ENCODE assay signal across 14 mouse cellular contexts in genomic region chr12:46816291-46816690, GRCm38 (mm10). TPM values are rescaled to one million over a fixed set of nuclear protein-coding genes. Genes with fewer than 3 reads are reported as not detected.
DNase-seq lines count a peak whose midpoint lies in the region; ATAC-seq and TF ChIP-seq lines count a peak whose summit lies in the region.
"Had no signal": no experiment of that assay in that cellular context is flagged by ENCODE, and none has a peak within 500 bp of the region (broad histone marks: within the 10 kb centered on the region; RNA-seq: fewer than 3 reads in every experiment).

No protein-coding gene starts in this region.

- H3K4me1 ChIP-seq in forebrain, embryonic 16.5 days (replicated peaks; ENCODE audit: control insufficient read depth, insufficient read depth, low read length), result peaks cover 4% of the 10 kb centered on the region
- peaks cover 4% of the 10 kb centered on the region; the same call in 1 of the 2 replicates for H3K4me1 ChIP-seq in midbrain, embryonic 11.5 days (ENCODE audit: control insufficient read depth, insufficient read depth, low read length)

- H3K9ac ChIP-seq in forebrain, embryonic 16.5 days (replicated peaks; ENCODE audit: low read depth, low read length), result no peak overlapping the region
- peak overlapping the region; percentile 56 for H3K9ac ChIP-seq in midbrain, embryonic 11.5 days (ENCODE audit: low read length)

- no peak for DNase-seq in gastrocnemius, adult 2 months
- DNase-seq in gastrocnemius, adult 18-20 months (ENCODE audit: low spot score), result no peak
- DNase-seq in midbrain, embryonic 11.5 days (ENCODE audit: low spot score, missing footprints), result peak; percentile 89
- peak; percentile 53 for DNase-seq in retina, postnatal 1 day
- DNase-seq in heart, adult 8-10 months (ENCODE audit: low spot score), result no peak
- DNase-seq in adrenal gland, adult 18-20 months (ENCODE audit: low spot score in 2 of 2), result no peak
- DNase-seq in left cerebral cortex, postnatal 10 days (ENCODE audit: extremely low spot score in 1 of 2, low spot score in 2 of 2), result no peak
- DNase-seq: heart, adult 2 months; heart, postnatal 36 days; kidney, adult 9 months; liver; thymus, adult 18-20 months had no signal

- intact Hi-C loops in gastrocnemius, adult 2 months (cut with DNase I), result no loop called here
- intact Hi-C loops in left cerebral cortex, postnatal 10 days (cut with DNase I), result loop anchor here (10.0 kb wide), 3 partner anchors 181 to 881 kb away; no protein-coding TSS in a partner anchor

- no peak for TF ChIP-seq CTCF in gastrocnemius, adult 2 months (IDR thresholded peaks at IDR 0.05)

- peak overlapping the region; percentile 82 for H3K27ac ChIP-seq in gastrocnemius, adult 2 months
- no peak overlapping the region; the same call in 1 of the 2 replicates for H3K27ac ChIP-seq in forebrain, embryonic 16.5 days (ENCODE audit: low read length)
- peak overlapping the region; percentile 62 for H3K27ac ChIP-seq in midbrain, embryonic 11.5 days (ENCODE audit: low read depth, low read length)
- H3K27ac ChIP-seq: heart, adult 2 months had no signal

- H3K27me3 ChIP-seq in forebrain, embryonic 16.5 days (replicated peaks; ENCODE audit: control insufficient read depth, insufficient read depth, low read length), result no peaks in the 10 kb centered on the region
- H3K27me3 ChIP-seq in midbrain, embryonic 11.5 days (ENCODE audit: control insufficient read depth, insufficient read depth, low read length), result no peaks in the 10 kb centered on the region

- ATAC-seq in forebrain, embryonic 16.5 days, result no peak
- ATAC-seq in midbrain, embryonic 11.5 days (ENCODE audit: low FRiP score), result no peak

- H3K36me3 ChIP-seq in forebrain, embryonic 16.5 days (ENCODE audit: control insufficient read depth, insufficient read depth), result no peaks in the 10 kb centered on the region
- no peaks in the 10 kb centered on the region for H3K36me3 ChIP-seq in midbrain, embryonic 11.5 days (ENCODE audit: control insufficient read depth, insufficient read depth, low read length)

- peak overlapping the region; percentile 87 for H3K4me3 ChIP-seq in gastrocnemius, adult 2 months
- peak overlapping the region; percentile 16 for H3K4me3 ChIP-seq in forebrain, embryonic 16.5 days (replicated peaks; ENCODE audit: low read length)
- peak overlapping the region; percentile 80 for H3K4me3 ChIP-seq in midbrain, embryonic 11.5 days (ENCODE audit: low read depth, low read length)
- H3K4me3 ChIP-seq: heart, adult 2 months had no signal

- no peaks in the 10 kb centered on the region for H3K9me3 ChIP-seq in forebrain, embryonic 16.5 days (ENCODE audit: control insufficient read depth, low read length)
- H3K9me3 ChIP-seq in midbrain, embryonic 11.5 days (ENCODE audit: control insufficient read depth, low read length), result no peaks in the 10 kb centered on the region

- 12% methylated on average over 3 of the region's 3 CpGs for WGBS in forebrain, embryonic 16.5 days
- WGBS in midbrain, embryonic 11.5 days, result 26% methylated on average over 3 of the region's 3 CpGs

- H3K4me2 ChIP-seq in forebrain, embryonic 16.5 days (ENCODE audit: low read length), result peak overlapping the region; percentile 37
- H3K4me2 ChIP-seq in midbrain, embryonic 11.5 days, result peak overlapping the region; percentile 66

RNA-seq across cellular contexts. Expression of gene Nova1, which starts 2.4 kb away (rescaled TPM):
- total RNA-seq in gastrocnemius, adult 2 months (2021), result 1 to 10 TPM; 3.9 to 5.6 TPM
- total RNA-seq in gastrocnemius, adult 18-20 months (2021), result 1 to 10 TPM; 3.1 to 3.3 TPM
- polyA plus RNA-seq in forebrain, embryonic 16.5 days (2015; fragmentation: Nextera tagmentation; extraction: Ambion mirVana), result 17.6 and 31.6 TPM in 2 replicates
- 39.4 and 40.0 TPM in 2 replicates for polyA plus RNA-seq in midbrain, embryonic 11.5 days (2014; fragmentation: Nextera tagmentation; extraction: Ambion mirVana)
- 1 to 10 TPM; 3.3 to 4.6 (median 4.3) TPM for total RNA-seq in heart, adult 8-10 months (2022)
- 1 to 10 TPM; 3.6 to 5.4 TPM for total RNA-seq in adrenal gland, adult 18-20 months (2021)
- 10 to 100 TPM; 39.3 to 45.0 TPM for total RNA-seq in left cerebral cortex, postnatal 10 days (2021)
- total RNA-seq: monocyte, adult 5-6 weeks had no signal

Comparison
In these comparisons a context has a peak if more than half of its experiments do, and no peak if none do; other contexts are left out.
1. DNase-seq: peak in midbrain, embryonic 11.5 days (single experiment) and retina, postnatal 1 day (single experiment); none in gastrocnemius, adult 2 months (single experiment), gastrocnemius, adult 18-20 months (single experiment), heart, adult 8-10 months (single experiment), adrenal gland, adult 18-20 months (0 of 2) and left cerebral cortex, postnatal 10 days (0 of 2).
2. H3K4me3 ChIP-seq: peak in every context shown above with its lines; median percentile 87 in gastrocnemius, adult 2 months; 80 in midbrain, embryonic 11.5 days; 16 in forebrain, embryonic 16.5 days.
3. RNA of gene Nova1, which starts 2.4 kb away (total RNA-seq): 39.3 to 45.0 TPM in left cerebral cortex, postnatal 10 days; 3.9 to 5.6 TPM in gastrocnemius, adult 2 months, 3.6 to 5.4 TPM in adrenal gland, adult 18-20 months, 3.3 to 4.6 TPM in heart, adult 8-10 months and 3.1 to 3.3 TPM in gastrocnemius, adult 18-20 months; every median in the first group is over 4 times any median in the second.